Mouse (Mus musculus) testis, adult 2 months (tissue): ENCODE data around the gene Scn5a.

ENCODE experiments used
- CTCF ChIP-seq: fragments of 200-500 bp; IDR thresholded peaks from 2 replicates; pipeline ENCODE4 v1.5.1; 2012; ENCODE audit warnings: low read depth, mild to moderate bottlenecking, inconsistent platforms, low read length, moderate library complexity; ENCODE audit not compliant: control insufficient read depth, insufficient read depth, insufficient replicate concordance
- POLR2A ChIP-seq: fragments of 200-500 bp; IDR thresholded peaks from 2 replicates; pipeline ENCODE4 v1.6.1; 2012; ENCODE audit warnings: low read depth, mild to moderate bottlenecking, inconsistent platforms, low read length, moderate library complexity; ENCODE audit not compliant: control insufficient read depth

DNA sequence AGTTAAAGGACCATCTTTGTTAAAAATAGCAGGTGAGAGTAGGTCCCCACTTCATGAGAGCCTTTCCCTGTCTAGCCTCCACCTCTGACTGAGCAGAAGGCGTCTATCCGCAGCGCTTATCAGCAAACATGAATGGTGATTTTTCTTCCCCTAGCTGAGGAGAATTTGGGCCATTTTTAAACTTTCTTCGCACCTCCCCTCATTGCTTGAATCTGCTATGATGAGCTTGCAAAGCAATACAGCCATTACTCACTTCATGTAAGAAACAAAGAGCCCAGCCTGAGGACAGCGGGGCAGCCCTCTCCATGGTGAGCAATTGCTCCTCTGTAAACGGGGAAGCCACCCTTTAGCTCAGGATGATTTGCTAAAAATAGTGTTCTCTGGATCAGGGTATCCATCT is 14.0 kb downstream of the Scn5a start:
- TF ChIP-seq POLR2A (no peak), CTCF (no peak)
